Mouse (Mus musculus): ENCODE results near the gene Armh1.
"Not testable (repeated sequence)": the region's sequence is repeated elsewhere in the genome, so short reads cannot be mapped to it uniquely, and the experiment has no call there.

Armh1 gene

DNA sequence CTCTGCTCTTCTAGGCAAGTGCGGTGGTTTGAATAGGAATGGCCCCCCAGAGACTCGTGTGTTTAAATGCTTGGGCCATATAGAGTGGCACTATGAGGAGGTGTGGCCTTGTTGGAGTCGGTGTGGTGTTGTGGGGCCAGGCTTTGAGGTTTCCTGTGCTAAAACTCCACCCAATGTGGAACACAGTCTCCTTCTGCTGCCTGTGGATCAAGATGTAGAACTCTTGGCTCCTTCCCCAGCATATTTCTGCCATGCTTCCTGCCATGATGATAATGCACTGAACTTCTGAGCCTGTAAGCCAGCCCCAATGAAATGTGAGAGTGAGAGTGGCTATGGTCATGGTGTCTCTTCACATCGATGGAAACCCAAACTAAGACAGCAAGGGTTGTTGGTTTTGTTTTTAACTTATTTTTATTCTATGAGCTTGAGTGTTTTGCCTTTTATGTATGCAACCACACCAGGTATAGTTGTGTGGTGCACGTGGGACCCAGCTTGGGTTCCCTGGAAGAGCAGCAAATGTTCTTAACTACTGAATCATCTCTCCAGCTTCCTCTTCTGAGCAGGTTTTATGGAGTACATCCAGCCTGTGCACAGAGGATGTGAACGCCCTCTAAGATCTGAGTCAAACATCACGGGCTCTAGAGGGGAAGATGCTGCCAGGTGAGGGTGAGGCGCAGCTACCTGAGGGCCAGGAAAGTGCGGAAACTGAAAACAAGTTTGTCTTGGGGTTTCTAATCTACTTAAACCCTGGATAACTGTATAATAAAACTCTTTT is 31.0 kb downstream of the Armh1 start:
- DNase-seq (ENCODE audit: low spot score): no peak

DNA sequence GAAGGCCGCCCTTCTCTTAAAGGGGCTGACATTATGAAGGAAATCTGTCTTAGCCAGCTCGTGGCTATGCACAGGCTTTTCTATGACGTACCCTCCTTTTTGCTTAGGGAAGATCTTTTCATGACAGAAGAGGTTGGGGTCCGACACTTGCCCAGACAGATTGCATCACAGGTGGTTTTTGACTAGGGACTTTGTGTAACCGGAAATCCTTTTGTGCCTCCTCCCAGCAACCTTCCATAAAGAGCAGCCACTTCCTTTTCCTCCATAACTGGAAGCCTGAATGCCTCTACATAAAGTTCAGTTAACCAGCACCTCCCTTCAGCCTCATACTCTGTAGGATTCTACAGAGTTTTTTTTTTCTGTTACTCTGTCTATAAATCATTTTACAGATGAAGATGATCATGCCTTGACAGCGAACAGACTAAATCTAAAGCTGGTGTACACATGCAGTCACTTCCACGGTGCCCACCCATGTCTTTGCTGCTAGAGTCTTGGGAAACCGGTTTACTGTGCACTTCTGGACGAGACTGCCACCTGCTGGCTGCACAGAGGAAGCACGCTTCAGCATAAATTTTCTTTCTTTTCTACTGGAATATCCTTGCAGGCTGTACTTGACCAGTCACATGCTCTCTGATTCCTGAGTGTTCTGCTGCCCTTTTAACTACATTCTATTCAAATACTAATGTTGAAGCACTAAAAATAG is 33.3 kb downstream of the Armh1 start:
- peak; percentile 47 for DNase-seq (ENCODE audit: low spot score)

DNA sequence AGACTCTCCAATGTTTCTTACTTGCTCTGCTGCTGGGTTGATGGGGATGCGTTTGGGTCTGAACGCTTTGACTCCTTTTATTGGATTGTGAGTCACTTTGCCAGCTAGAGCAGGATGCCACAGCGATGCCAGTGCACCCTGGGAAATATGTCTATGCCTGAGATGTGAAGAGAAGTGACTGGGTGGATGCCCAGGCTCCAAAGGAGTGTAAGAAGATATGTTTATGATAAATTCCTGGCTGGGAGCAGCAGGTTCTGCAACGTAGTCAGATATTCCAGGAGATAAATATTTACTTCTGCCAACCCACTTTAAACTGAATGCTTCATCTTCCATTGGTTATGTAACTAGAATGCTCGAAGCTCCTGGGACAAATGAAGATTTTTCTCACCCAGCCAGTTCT is 34.9 kb downstream of the Armh1 start:
- DNase-seq (ENCODE audit: low spot score): no peak

DNA sequence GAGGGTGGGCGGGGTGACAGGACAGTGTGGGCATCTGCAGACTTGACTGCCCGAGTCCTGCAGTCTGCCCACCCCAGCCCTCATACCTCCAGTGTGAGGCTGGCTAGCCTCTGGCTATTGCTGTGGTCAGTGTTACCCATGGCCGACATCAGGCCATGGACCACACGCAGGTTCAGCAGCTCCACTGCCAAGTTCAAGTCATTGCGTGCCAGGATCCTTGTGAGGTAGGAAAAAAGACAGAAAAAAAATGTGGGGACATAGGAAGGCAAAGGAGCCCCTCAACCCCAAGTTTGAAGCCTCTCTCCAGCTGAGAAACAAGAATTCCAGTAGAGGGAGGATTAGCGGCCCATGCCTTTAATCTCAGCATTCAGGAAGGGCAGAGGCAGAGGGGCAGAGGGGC is 37.7 kb downstream of the Armh1 start:
- DNase-seq (ENCODE audit: low spot score): no peak

DNA sequence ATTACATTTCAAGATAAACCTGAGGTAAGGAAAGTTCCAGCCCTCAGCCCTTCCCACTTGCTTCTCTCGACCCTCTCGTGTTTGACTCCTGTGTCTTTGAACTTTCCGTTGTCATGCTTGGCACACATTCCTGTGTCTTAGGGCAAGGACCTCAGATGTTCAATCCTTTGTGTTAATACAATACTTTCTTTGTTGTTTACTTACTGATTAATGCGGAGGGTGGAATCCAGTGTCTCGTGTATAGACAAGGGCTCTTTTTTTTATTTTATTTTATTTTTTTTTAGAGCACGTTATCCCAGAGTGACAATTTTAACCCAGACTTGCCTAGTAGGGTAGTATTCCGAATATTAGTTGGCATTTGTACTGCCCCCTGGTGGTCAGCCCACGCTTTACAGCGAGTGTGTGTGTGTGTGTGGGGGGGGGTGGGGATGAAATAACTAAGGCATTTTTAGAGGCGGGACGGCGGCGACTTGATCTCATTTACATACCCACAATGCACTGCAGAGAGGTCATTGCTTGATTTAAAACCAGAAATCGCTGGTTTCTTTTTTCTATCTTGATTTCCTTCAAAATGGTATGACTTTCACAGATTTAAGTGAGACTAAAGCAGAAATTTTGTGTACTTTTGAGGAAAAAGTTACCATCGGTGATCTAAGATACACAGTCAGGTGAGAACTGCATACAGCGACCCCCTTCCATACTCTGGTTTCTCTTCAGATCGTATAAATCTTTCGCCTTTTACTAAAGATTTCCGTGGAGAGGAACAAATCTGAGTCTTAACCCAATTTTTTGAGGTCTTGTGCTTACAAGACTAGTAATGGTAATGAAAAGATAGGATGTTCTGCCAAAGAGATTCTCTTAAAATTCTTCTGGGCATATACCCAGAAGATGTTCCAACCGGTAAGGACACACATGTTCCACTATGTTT is 41.5 kb downstream of the Armh1 start:
- DNase-seq (ENCODE audit: low spot score): peak; percentile 79

DNA sequence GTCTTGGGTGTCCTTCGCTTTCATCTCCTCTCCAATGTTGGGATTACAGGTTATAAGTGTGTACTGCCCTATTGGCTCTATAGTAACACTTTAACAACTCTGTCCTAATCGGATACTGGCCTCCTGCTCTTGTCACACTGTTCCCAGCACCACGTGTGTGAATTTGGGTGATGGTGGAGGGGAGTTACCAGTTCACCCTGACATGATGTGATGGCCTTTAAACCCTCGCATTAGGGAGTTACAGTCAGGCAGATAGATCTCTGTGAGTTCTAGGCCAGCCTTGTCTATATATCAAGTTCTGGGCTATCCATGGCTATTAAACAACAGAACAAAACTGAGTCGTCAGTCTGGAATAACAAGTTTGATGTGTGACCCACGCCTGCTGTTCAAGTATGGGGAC is 42.3 kb downstream of the Armh1 start:
- DNase-seq (ENCODE audit: low spot score): no peak

DNA sequence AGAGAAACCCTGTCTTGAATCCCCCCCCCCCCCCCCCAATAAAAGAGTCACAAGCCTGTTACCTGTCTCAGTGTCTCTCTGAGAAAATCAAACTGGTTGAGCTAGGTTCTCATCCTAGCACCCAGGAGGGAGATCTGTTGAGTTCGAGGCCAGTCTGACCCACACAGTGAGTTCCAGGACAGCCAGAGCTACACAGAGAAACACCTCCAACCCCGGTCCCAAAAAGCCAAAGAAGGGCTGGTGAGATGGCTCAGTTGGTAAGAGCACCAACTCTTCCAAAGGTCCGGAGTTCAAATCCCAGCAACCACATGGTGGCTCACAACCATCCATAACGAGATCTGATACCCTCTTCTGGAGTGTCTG is 49.0 kb downstream of the Armh1 start:
- DNase-seq (ENCODE audit: low spot score): no peak

DNA sequence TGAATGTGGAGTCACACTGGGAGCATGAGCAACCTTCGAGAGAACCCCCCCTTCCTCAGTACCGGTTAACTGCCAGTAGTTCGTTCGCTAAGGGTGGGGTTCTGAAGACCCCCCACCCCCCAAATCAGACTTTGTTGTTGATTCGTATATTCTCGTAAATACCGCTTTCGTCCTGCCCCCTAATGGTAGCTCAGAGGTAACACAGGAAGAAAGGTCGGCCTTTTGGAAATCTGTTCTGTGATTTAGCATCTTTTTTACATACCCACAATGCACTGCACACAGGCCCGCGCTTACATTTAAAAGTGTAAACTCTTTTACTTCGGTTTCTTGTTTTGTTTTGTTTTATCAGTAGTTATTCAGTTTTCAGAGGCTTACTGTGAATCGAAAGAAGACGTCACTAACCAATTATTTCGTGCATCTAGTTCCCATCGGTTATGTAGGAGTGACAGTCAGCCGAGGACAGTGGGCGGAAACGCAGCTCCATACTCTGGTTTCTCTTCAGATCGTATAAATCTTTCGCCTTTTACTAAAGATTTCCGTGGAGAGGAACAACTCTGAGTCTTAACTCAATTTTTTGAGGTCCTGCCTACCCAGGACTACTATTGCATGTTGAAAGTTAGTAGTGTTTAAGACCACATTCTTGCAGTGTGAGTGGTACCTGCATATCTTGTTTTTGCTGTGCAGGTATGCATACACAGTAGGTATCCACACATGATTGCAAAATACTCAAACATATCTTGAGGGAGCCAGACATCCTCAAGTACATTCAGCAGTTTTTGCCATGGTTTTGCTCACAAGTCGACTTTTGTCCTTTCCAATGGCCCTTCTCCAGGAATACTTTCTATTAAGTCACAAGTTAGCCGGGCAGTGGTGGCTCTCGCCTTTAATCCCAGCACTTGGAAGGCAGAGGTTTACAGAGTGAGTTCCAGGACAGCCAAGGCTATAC is 49.6 kb downstream of the Armh1 start:
- peak; percentile 47 for DNase-seq (ENCODE audit: low spot score)

DNA sequence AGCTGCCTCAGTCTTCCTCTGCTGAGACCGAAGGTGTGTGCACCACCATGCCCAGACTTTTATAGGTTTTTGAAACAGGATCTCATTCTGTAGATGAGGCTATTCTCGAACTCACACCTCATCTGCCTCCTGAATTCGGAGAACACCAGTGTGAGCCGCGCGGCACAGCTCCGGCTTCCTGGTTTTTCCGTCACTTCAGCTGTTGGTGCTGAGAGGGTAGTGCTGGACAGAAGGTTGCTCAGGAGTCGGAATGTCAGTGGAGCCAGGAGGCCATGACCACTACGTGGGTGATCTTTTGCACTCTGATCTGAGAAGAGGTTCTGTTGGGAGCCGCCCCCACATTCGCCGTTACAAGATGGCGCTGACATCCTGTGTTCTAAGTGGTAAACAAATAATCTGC is 60.1 kb downstream of the Armh1 start:
- no peak for DNase-seq (ENCODE audit: low spot score)

DNA sequence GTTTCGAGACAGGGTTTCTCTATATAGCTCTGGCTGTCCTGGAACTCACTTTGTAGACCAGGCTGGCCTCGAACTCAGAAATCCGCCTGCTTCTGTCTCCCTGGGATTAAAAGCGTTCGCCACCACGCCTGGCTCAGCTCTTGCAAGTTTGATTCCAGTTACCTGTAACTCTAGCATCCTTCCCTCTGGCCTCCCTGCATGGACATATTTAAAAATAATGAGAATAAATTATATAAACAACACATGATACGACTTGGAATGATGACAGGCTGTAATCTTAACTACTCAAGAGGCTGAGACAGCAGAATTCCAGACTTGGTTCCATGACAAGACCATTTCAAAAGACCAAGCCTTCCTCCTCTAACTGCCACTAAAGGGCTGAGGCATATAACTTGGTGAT is 61.3 kb downstream of the Armh1 start:
- DNase-seq (ENCODE audit: low spot score): no peak

DNA sequence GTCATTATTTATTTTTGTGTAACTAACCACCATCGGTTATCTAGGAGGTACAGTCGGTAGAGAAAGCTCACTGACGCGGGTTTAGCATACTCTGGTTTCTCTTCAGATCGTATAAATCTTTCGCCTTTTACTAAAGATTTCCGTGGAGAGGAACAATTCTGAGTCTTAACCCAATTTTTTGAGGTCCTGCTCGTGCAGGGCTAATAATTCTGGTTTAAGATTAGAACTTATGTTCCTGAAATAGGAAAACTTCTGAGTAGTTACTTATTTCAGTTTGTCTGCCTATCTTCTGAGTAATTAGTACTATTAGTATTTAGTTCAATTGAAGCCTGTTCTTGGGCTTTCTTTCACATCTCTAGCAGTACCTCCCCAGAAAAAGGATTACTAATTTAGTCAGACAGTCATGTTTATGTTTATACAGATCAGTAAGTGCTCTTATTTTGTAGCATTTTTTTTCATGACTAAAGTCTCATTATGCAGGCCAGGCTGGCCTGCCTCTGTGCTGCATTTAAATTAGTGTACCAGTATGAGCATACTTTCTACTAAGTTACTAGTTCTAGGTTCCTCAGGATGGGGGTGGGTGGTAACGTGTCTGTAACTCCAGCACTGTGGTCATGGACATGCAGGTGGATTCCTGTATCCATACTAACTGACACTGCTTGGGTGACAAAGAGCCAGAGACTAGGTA is 61.9 kb downstream of the Armh1 start:
- peak; percentile 39 for DNase-seq (ENCODE audit: low spot score)

DNA sequence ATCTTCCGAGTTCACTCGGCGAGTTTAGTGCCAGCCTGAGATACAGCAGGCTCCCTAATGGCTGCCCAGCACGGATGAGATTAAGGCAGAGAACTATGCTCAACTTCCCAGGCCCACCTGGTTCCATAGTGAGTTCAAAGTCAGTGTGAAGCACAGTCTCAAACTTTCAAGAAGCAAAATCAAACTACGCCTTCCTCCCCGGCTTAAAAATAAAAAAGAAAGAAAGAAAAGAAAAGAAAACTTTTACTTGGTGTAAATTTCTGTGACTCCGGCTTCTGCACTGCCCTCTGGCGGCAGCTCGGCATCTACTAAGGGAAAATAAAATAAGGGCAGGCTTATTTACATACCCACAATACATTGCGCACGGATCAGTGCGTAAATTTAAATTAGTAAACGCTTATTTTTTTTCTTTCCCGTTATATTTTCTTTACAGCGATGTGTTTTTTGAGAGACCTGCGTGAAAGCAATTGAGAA is 62.5 kb downstream of the Armh1 start:
- peak; percentile 88 for DNase-seq (ENCODE audit: low spot score)

DNA sequence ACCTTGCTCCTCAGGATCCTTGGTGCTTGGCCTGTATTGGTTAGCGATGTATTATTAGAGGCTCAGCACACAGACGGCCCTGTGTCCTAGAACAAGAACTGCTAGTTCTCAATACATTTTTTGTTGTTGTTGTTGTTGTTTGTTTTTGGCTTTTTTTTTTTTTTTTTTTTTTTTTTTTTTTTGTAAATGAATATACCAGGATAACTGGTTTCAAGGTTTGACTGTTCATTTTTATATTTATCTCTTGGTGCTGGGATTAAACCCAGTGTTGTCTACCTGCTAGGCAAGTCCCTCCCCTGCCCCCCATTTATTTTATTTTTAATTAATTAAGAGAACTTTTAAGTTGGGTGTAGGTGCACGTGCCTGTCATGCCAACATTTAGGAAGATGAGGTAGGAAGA is 63.0 kb downstream of the Armh1 start:
- no peak for DNase-seq (ENCODE audit: low spot score)

DNA sequence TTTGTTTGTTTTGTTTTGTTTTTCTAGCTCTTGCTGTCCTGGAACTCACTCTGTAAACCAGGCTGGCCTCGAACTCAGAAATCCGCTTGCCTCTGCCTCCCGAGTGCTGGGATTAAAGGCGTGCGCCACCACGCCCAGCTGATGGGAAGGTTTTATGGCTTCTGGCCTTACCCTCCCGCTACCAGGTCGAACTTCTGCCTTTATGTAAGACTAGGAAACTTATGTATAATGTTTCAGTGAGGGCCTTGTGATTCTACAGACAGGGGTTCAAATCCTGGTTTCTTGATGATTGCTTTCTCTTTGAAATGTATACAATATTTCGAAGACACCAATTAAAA is 69.2 kb downstream of the Armh1 start:
- DNase-seq (ENCODE audit: low spot score): not testable (repeated sequence)

DNA sequence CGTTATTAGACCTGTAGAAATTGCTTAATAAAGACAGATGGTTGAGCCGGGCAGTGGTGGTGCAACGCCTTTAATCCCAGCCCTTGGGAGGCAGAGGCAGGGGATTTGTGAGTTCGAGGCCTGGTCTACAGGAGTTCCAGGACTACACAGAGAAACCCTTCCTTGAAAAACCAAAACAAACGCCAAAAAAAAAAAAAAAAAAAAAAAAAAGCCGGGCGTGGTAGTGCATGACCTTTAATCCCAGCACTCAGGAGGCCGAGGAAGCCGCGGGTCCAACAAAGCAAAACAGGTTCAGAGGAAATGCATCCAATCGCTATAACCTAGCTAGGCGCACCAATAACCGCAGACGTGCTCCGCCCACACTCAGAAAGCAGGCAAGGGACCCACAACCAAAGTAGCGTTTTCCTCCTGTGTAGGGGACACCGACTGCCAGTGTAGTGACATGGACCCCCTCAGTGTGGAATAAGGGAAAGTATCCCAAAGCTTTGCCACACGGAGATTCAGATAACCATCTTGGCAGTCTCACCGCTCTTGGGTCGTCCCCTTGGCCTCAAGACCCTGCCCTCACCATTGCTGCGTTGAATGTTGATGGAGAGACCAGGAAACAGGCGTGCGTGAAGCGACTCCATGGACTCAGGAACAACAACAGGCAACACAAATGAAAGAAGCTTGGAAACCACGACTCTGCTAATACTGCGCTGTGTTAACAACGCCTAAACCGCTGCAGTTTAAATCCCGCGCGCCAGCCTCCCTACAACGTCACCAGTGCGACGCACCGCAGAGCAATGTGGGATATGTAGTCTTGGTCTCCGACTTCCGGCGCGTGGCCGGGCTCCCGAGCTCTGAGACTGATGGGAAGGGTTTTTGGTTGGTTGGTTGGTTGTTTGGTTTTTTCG is 69.8 kb downstream of the Armh1 start, which contains the start of gene Kif2c:
Gene Kif2c, minus strand, starts transcription at position 777 of the 896 bp plus-strand sequence.
- DNase-seq (ENCODE audit: low spot score): peak; percentile 93

DNA sequence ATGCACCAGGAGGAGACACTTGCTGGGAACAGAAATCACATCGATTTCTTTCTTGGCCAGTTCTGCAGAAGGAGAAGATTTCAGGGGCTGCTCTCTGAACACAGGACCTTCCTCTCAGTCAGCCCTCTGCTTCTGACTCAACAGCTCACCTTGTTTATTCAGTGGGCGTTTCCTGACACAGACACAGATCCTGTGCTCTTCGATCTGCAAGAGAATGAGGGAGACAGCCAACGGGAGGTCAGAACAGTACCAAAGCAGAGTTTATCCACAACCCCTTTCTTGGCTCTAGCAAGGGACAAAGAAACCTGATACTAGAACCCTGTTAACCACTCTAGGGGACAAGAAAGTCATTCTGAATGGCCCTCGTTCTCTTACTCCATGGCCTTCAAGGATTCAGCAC is 82.0 kb downstream of the Armh1 start:
- no peak for DNase-seq (ENCODE audit: low spot score)

All from layer of hippocampus, adult 11-12 months (tissue).